Comparison of ENCODE assay signal across 12 mouse cellular contexts in the genomic region with DNA sequence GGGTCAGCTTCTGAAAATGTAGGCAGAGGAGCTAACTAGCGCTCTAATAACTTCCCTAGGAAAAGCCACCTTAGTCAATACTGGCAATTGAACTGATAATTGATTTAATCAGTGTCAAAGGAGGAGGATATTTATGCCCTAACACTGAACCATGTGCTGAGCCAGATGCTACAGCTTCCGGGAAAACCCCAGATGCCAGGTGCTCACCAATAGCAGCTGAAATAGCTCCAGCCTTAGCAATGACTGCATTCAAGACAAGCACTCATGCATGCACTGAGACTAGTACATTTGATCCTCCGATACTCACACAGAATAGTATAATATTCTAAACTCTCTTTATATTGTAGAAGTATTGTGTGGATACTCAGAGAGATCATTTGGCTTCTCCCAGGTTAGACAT.
A peak's percentile ranks its signal among the peaks of the same experiment; 100 is the strongest.
DNase-seq lines count a peak whose midpoint lies in the region; ATAC-seq and TF ChIP-seq lines count a peak whose summit lies in the region.
"Had no signal": no experiment of that assay in that cellular context is flagged by ENCODE, and none has a peak within 500 bp of the region (broad histone marks: within the 10 kb centered on the region; RNA-seq: fewer than 3 reads in every experiment).

No protein-coding gene starts in this region.

- TF ChIP-seq CTCF in kidney, postnatal 0 days (IDR thresholded peaks at IDR 0.05; ENCODE audit: low read depth) = no peak
- no peak for TF ChIP-seq CTCF in brain, embryonic 14.5 days (IDR thresholded peaks at IDR 0.05; ENCODE audit: borderline replicate concordance, extremely low read depth, insufficient read depth, insufficient read length)

- no peak; the same call in 1 of the 2 replicates for ATAC-seq in kidney, postnatal 0 days (replicated peaks; ENCODE audit: low FRiP score, low read depth)
- ATAC-seq in embryonic facial prominence, embryonic 14.5 days (ENCODE audit: low read depth) = peak; percentile 65; the same call in 1 of the 2 replicates

- H3K27ac ChIP-seq in kidney, postnatal 0 days = no peak overlapping the region
- no peak overlapping the region for H3K27ac ChIP-seq in embryonic facial prominence, embryonic 14.5 days (replicated peaks; ENCODE audit: low read depth, low read length)
- H3K27ac ChIP-seq: lung, embryonic 15.5 days had no signal

- H3K4me1 ChIP-seq in kidney, postnatal 0 days (replicated peaks; ENCODE audit: insufficient read depth, low read length) = no peaks in the 10 kb centered on the region
- no peaks in the 10 kb centered on the region for H3K4me1 ChIP-seq in embryonic facial prominence, embryonic 14.5 days (ENCODE audit: control insufficient read depth, insufficient read depth, low read length)
- H3K4me1 ChIP-seq: heart, embryonic 12.5 days; lung, embryonic 15.5 days had no signal

- H3K36me3 ChIP-seq in kidney, postnatal 0 days (ENCODE audit: insufficient read depth, low read length) = no peaks in the 10 kb centered on the region
- H3K36me3 ChIP-seq in embryonic facial prominence, embryonic 14.5 days (ENCODE audit: control insufficient read depth, insufficient read depth, low read length) = no peaks in the 10 kb centered on the region
- H3K36me3 ChIP-seq: heart, embryonic 12.5 days; lung, embryonic 15.5 days had no signal

- 66% methylated on average over 3 of the region's 3 CpGs for WGBS in kidney, postnatal 0 days
- 66% methylated on average over 3 of the region's 3 CpGs for WGBS in embryonic facial prominence, embryonic 14.5 days

- no peak overlapping the region for H3K4me2 ChIP-seq in kidney, postnatal 0 days (ENCODE audit: low read length)
- H3K4me2 ChIP-seq in embryonic facial prominence, embryonic 14.5 days (ENCODE audit: low read depth, low read length) = no peak overlapping the region
- H3K4me2 ChIP-seq: heart, embryonic 12.5 days; lung, embryonic 15.5 days had no signal

- no peak overlapping the region for H3K9ac ChIP-seq in kidney, postnatal 0 days (ENCODE audit: low read depth, low read length)
- no peak overlapping the region for H3K9ac ChIP-seq in embryonic facial prominence, embryonic 14.5 days (ENCODE audit: low read depth, low read length)
- H3K9ac ChIP-seq: heart, embryonic 12.5 days; lung, embryonic 15.5 days had no signal

- DNase-seq in kidney, postnatal 0 days (ENCODE audit: low spot score) = peak; percentile 14
- DNase-seq in kidney, postnatal 4 days = no peak
- DNase-seq in brain, embryonic 14.5 days (ENCODE audit: low read depth) = peak; percentile 71
- DNase-seq in embryonic facial prominence, embryonic 14.5 days (ENCODE audit: low spot score) = peak; percentile 52
- peak; percentile 28 for DNase-seq in retina, embryonic 14.5 days (ENCODE audit: low spot score)
- DNase-seq in testis, postnatal 10 days (ENCODE audit: low spot score) = no peak
- DNase-seq in right cerebral cortex, postnatal 10 days (ENCODE audit: low spot score in 2 of 2) = no peak
- DNase-seq: cerebellum, adult 2 months; gastrocnemius, postnatal 25 days; kidney, adult 8-10 months had no signal

- no peaks in the 10 kb centered on the region for H3K27me3 ChIP-seq in kidney, postnatal 0 days (ENCODE audit: insufficient read depth, low read length)
- H3K27me3 ChIP-seq in embryonic facial prominence, embryonic 14.5 days (replicated peaks; ENCODE audit: control insufficient read depth, insufficient read depth, low read length) = no peaks in the 10 kb centered on the region
- H3K27me3 ChIP-seq: heart, embryonic 12.5 days; lung, embryonic 15.5 days had no signal

- TF ChIP-seq POLR2A in brain, embryonic 14.5 days (IDR thresholded peaks at IDR 0.05; ENCODE audit: borderline replicate concordance, extremely low read depth, insufficient read depth, insufficient read length, poor library complexity, severe bottlenecking) = no peak

- H3K4me3 ChIP-seq in kidney, postnatal 0 days (replicated peaks; ENCODE audit: low read depth, low read length) = no peak overlapping the region
- no peak overlapping the region for H3K4me3 ChIP-seq in embryonic facial prominence, embryonic 14.5 days (ENCODE audit: low read depth, low read length)
- H3K4me3 ChIP-seq: heart, embryonic 12.5 days; lung, embryonic 15.5 days had no signal

- H3K9me3 ChIP-seq in kidney, postnatal 0 days (replicated peaks; ENCODE audit: low read length) = no peaks in the 10 kb centered on the region
- no peaks in the 10 kb centered on the region for H3K9me3 ChIP-seq in embryonic facial prominence, embryonic 14.5 days (ENCODE audit: control insufficient read depth, low read length)
- H3K9me3 ChIP-seq: heart, embryonic 12.5 days; lung, embryonic 15.5 days had no signal

Comparison
In these comparisons a context has a peak if more than half of its experiments do, and no peak if none do; other contexts are left out.
1. DNase-seq: peak in kidney, postnatal 0 days (single experiment), brain, embryonic 14.5 days (single experiment), embryonic facial prominence, embryonic 14.5 days (single experiment) and retina, embryonic 14.5 days (single experiment); none in kidney, postnatal 4 days (0 of 2), testis, postnatal 10 days (single experiment) and right cerebral cortex, postnatal 10 days (0 of 2).